Mouse (Mus musculus) liver, adult 10 weeks (tissue): Measurements from ENCODE around the gene Trim13. TPM values are rescaled to one million over a fixed set of nuclear protein-coding genes. Genes with fewer than 3 reads are reported as not detected.

Source experiments
- polyA plus RNA-seq: library from polyadenylated mRNA; stranded (reverse); fragments of 350-450 nt; fragmentation: Illumina TruSeq; extraction: RNeasy Lipid Tissue Mini Kit (QIAGEN cat#74804); gene quantifications from one replicate; pipeline ENCODE4 v1.2.3, GENCODE M21; 2014; ENCODE audit warnings: low read depth, low replicate concordance

Gene Trim13
- 5.9 TPM for polyA plus RNA-seq

DNA sequence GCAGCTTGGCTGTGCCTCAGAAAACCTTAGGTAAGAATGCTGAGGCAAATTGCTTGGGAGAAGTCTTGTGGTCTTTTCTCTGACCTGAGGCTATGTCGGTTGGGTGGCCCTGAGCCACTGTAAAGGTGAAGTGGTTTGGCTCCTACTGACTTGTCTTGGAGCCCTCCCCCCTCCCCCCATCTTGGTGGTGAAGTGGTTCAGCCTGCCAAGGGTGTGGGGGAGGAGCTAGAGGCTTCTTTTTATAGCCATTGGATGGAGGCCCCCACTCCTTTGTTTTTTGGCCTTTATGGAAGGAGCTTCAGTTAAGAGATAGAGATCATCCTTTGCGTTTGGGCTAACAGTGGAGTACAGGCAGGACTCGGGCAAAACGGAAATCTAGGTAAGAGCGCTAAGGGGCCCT is at the start of gene Trim13:
Gene Trim13 (plus strand): TSS at position 280 of the 400 bp plus-strand sequence.

DNA sequence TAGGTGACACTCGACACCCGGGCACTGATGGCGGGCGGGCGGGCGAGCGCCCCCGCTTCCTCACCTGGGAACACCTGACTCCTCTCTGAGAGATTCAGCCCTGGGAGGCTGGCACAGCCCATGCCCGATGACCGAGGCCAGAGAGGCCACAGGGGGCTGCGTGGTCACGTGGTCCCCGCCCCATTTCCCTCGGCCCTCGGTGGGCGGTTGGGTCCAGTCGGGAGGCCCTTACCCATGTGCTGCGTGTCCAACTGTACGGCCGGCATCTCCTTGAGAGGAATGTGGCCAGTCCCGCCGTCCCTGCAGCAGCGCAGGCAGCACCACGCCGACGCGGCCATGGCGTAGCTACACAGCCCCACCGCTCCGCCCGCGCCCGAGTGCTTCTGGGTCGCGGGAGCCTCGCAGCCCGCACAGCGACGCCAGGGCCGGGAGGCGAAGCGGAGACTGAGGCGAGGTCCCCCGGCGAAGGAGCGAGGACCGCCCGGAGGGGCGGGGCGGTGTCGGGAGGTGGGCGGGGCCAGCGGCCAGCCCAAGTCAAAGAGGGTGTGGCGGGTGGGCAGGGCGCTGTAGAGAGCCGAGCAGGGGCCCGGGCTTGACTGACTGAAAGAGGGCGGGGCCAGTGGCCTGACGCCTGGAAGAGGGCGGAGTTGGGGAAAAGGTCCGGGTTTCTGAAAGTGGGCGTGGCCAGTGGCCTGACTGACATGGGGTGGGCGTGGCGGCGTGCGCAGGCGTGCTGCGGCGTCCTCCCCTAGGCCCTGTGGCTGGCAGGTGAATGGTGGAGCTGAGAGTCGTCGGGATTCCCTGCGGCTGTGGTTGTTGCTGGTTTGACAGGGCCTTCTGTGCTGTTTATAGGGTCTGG is 41.5 kb upstream of the Trim13 start, which contains the start of gene Spryd7:
Gene Spryd7 (minus strand): TSS at position 598 of the 859 bp plus-strand sequence.

DNA sequence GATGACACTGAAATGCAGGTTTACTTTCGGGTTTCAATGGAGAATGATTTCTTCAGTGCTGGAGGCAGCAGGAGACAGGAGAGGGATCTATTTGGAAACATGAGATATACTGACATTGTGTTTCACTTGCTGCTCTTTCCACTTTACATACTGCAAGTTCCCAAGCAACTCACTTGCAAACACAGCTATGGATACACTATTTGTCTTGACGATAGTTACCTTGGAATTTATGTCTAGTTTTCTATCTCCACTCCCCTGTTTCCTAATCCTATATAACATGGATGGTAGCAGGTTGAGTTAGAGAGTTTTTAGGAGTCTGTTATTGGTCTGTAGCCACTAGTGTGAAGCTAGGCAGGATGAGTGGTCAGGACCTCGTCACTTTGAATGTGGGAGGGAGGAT is 9.1 kb downstream of the Trim13 start, which contains the start of gene Kcnrg:
Gene Kcnrg (plus strand): TSS at position 301 of the 400 bp plus-strand sequence.

Other genes starting within 250 kb of the Trim13 start
- gene Ebpl, start 237.8 kb upstream of the Trim13 start, polyA plus RNA-seq, result 23.9 TPM
- 59.7 TPM for gene Kpna3, start 158.4 kb upstream of the Trim13 start, polyA plus RNA-seq
- 62.2 TPM for gene Spryd7, start 41.4 kb upstream of the Trim13 start, polyA plus RNA-seq
- not detected for gene Kcnrg, start 9.2 kb downstream of the Trim13 start, polyA plus RNA-seq